Mouse (Mus musculus) ES-E14 (cell line): Measurements from ENCODE around the gene Acss1.

Source experiments
- HCFC1 ChIP-seq: IDR thresholded peaks from 2 replicates; pipeline ENCODE4 v1.6.1; 2012; ENCODE audit warnings: low read length, inconsistent platforms, borderline replicate concordance; ENCODE audit not compliant: insufficient read depth
- MAFK ChIP-seq: IDR thresholded peaks from 2 replicates; pipeline ENCODE4 v1.6.1; 2014; ENCODE audit warnings: mild to moderate bottlenecking, low read depth, low read length, inconsistent platforms; ENCODE audit not compliant: insufficient read depth
- ZC3H11A ChIP-seq: IDR thresholded peaks from 2 replicates; pipeline ENCODE4 v1.6.1; 2012; ENCODE audit warnings: low read depth, mild to moderate bottlenecking, inconsistent platforms, low read length, borderline replicate concordance
- ZNF384 ChIP-seq: IDR thresholded peaks from 2 replicates; pipeline ENCODE4 v1.6.1; 2012; ENCODE audit warnings: low read depth, low read length, inconsistent platforms

- TF ChIP-seq MAFK, result no peak
- no peak for TF ChIP-seq ZNF384
- TF ChIP-seq ZC3H11A, result no peak
- no peak for TF ChIP-seq HCFC1
Measured at GRCm38 (mm10) chr2:150648300-150648895, 19.9 kb downstream of the Acss1 start.
